Mouse (Mus musculus) ES-Bruce4 (cell line): ENCODE measurements around the gene Pcp4l1. TPM values are rescaled to one million over a fixed set of nuclear protein-coding genes. Genes with fewer than 3 reads are reported as not detected.

Experiments used
- H3K27ac ChIP-seq: 2 replicates; pipeline ENCODE4 v1.5.1; 2012; ENCODE audit warnings: low read length, inconsistent platforms; ENCODE audit not compliant: insufficient read depth
- H3K27me3 ChIP-seq: 2 replicates; pipeline ENCODE4 v1.6.1; 2012; ENCODE audit warnings: mild to moderate bottlenecking, low read length, inconsistent platforms; ENCODE audit not compliant: control insufficient read depth, poor library complexity, insufficient read depth, severe bottlenecking
- H3K36me3 ChIP-seq: 2 replicates; pipeline ENCODE4 v1.6.1; 2012; ENCODE audit warnings: inconsistent platforms, mild to moderate bottlenecking, low read length, moderate library complexity; ENCODE audit not compliant: control insufficient read depth, poor library complexity, insufficient read depth, severe bottlenecking
- H3K4me1 ChIP-seq: one replicate; pipeline ENCODE4 v1.8.1; 2011; ENCODE audit warnings: low read length; ENCODE audit not compliant: control insufficient read depth, insufficient read depth
- H3K4me3 ChIP-seq: 2 replicates; pipeline ENCODE4 v1.5.1; 2011; ENCODE audit warnings: low read depth, mild to moderate bottlenecking, low read length
- H3K9ac ChIP-seq: 2 replicates; pipeline ENCODE4 v1.6.1; 2012; ENCODE audit warnings: low read depth, mild to moderate bottlenecking, inconsistent platforms; ENCODE audit not compliant: poor library complexity, severe bottlenecking
- H3K9me3 ChIP-seq: replicated peaks from 2 replicates; pipeline ENCODE4 v1.6.1; 2012; ENCODE audit warnings: mild to moderate bottlenecking, low read length, inconsistent platforms; ENCODE audit not compliant: control insufficient read depth, poor library complexity, insufficient read depth, severe bottlenecking
- CTCF ChIP-seq: IDR thresholded peaks from one replicate; pipeline ENCODE4 v1.8.1; 2011; ENCODE audit warnings: low read depth, low read length
- EP300 ChIP-seq: IDR thresholded peaks from 2 replicates; pipeline ENCODE4 v1.6.1; 2011; ENCODE audit warnings: low read depth, low read length; ENCODE audit not compliant: insufficient read depth
- POLR2A ChIP-seq: IDR thresholded peaks from one replicate; pipeline ENCODE4 v1.8.1; 2011; ENCODE audit warnings: low read length; ENCODE audit not compliant: insufficient read depth
- polyA plus RNA-seq: library from polyadenylated mRNA; stranded (reverse); fragments of >200 nt; gene quantifications from 2 replicates; pipeline ENCODE4 v1.2.4, GENCODE M21; 2011; ENCODE audit warnings: low read depth; ENCODE audit not compliant: missing spikeins, insufficient read depth, insufficient read length

The Pcp4l1 gene
- polyA plus RNA-seq, 1 experiment = 0.37 TPM

DNA sequence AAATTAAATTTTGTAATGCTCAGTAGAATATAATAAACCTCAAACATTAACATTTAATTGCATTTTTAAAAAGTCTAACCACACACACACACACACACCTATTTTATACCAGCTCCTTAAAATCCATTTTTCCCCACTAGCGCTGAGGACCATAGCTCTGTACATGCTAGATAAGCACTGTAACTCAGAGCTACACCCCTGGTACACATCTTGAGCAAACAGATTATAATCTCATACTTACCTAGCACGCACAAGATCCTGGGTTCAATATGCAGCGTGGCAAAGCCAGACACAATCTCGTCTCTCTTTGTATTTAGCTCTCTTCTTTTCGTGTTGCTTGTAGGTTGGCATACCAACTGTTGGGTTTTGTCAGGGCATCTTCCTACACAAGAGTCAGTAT lies 71.7 kb downstream of the Pcp4l1 start:
- Histone ChIP-seq H3K4me3 (no peak overlapping the region), H3K9ac (no peak overlapping the region), H3K36me3 (0 out of 2 replicates have a peak, but pooled peaks cover 3% of the 10 kb centered on the region), H3K4me1 (peaks cover 2% of the 10 kb centered on the region), H3K27ac (no peak overlapping the region), H3K27me3 (no peaks in the 10 kb centered on the region), H3K9me3 (no peaks in the 10 kb centered on the region)
- TF ChIP-seq CTCF (no peak), POLR2A (no peak), EP300 (no peak)

Other genes with a start within 250 kb of the Pcp4l1 start
- gene Fcgr2b, start 219.7 kb downstream of the Pcp4l1 start, polyA plus RNA-seq = not detected in 2 replicates
- not detected in 2 replicates for gene Fcgr4, start 177.3 kb downstream of the Pcp4l1 start, polyA plus RNA-seq
- 0.78 and 0.87 TPM in 2 replicates for gene Fcgr3, start 131.3 kb downstream of the Pcp4l1 start, polyA plus RNA-seq
- gene Cfap126, start 82.3 kb downstream of the Pcp4l1 start, polyA plus RNA-seq = 6.4 and 7.5 TPM in 2 replicates
- 273 and 285 TPM in 2 replicates for gene Sdhc, start 45.7 kb downstream of the Pcp4l1 start, polyA plus RNA-seq
- 1.1 and 1.3 TPM in 2 replicates for gene Mpz, start 45.6 kb downstream of the Pcp4l1 start, polyA plus RNA-seq
- gene Nr1i3, start 17.7 kb upstream of the Pcp4l1 start, polyA plus RNA-seq = not detected in 2 replicates
- gene Tomm40l, start 26.2 kb upstream of the Pcp4l1 start, polyA plus RNA-seq = 18.3 and 25.1 TPM in 2 replicates
- 18.0 and 19.1 TPM in 2 replicates for gene Apoa2, start 28.8 kb upstream of the Pcp4l1 start, polyA plus RNA-seq
- gene Fcer1g, start 38.1 kb upstream of the Pcp4l1 start, polyA plus RNA-seq = 0.91 TPM in 1 of 2 replicates, not detected in the other
- 3.5 and 4.3 TPM in 2 replicates for gene Adamts4, start 54.2 kb upstream of the Pcp4l1 start, polyA plus RNA-seq
- 158 and 163 TPM in 2 replicates for gene Ndufs2, start 55.1 kb upstream of the Pcp4l1 start, polyA plus RNA-seq
- gene B4galt3, start 74.1 kb upstream of the Pcp4l1 start, polyA plus RNA-seq = 59.7 and 64.8 TPM in 2 replicates
- gene Ppox, start 84.9 kb upstream of the Pcp4l1 start, polyA plus RNA-seq = 23.8 and 25.2 TPM in 2 replicates
- 48.4 and 51.2 TPM in 2 replicates for gene Usp21, start 91.7 kb upstream of the Pcp4l1 start, polyA plus RNA-seq
- gene Ufc1, start 98.8 kb upstream of the Pcp4l1 start, polyA plus RNA-seq = 59.8 and 66.0 TPM in 2 replicates
- gene Dedd, start 132.9 kb upstream of the Pcp4l1 start, polyA plus RNA-seq = 45.2 and 49.8 TPM in 2 replicates
- gene Nit1, start 149.4 kb upstream of the Pcp4l1 start, polyA plus RNA-seq = 42.9 and 52.0 TPM in 2 replicates
- 177 and 182 TPM in 2 replicates for gene Pfdn2, start 149.4 kb upstream of the Pcp4l1 start, polyA plus RNA-seq
- 0.52 and 0.73 TPM in 2 replicates for gene Klhdc9, start 164.5 kb upstream of the Pcp4l1 start, polyA plus RNA-seq
- gene Nectin4, start 173.8 kb upstream of the Pcp4l1 start, polyA plus RNA-seq = 4.3 and 4.6 TPM in 2 replicates
- 0.78 and 1.1 TPM in 2 replicates for gene Arhgap30, start 192.7 kb upstream of the Pcp4l1 start, polyA plus RNA-seq
- gene Usf1, start 215.0 kb upstream of the Pcp4l1 start, polyA plus RNA-seq = 57.7 and 79.4 TPM in 2 replicates
- gene Tstd1, start 222.6 kb upstream of the Pcp4l1 start, polyA plus RNA-seq = 9.9 TPM in 2 replicates
- gene F11r, start 241.3 kb upstream of the Pcp4l1 start, polyA plus RNA-seq = 123 and 146 TPM in 2 replicates